Mouse (Mus musculus) frontal cortex, adult (tissue): Measurements from ENCODE around the gene Cep78.
A peak's percentile ranks its signal among the peaks of the same experiment; 100 is the strongest.

Experiments
- ATAC-seq: cut with Nextera tagmentation; 2 replicates; pipeline ENCODE4 v1.9.2; 2017; ENCODE audit warnings: mild to moderate bottlenecking, moderate library complexity, mixed read lengths; ENCODE audit not compliant: low TSS enrichment

Gene Cep78

GRCm38 (mm10) chr19:15965082-15965481 lies 19.7 kb downstream of the Cep78 start:
- peak; percentile 98 for ATAC-seq

- ATAC-seq: no peak
These were observed 20.3 kb downstream of the Cep78 start for GRCm38 (mm10) chr19:15964533-15964932.

GRCm38 (mm10) chr19:15963011-15963695 lies 21.6 kb downstream of the Cep78 start:
- ATAC-seq: no peak

- no peak for ATAC-seq
These were observed 22.5 kb downstream of the Cep78 start for GRCm38 (mm10) chr19:15962313-15962712.

GRCm38 (mm10) chr19:15950225-15950624 lies 34.6 kb downstream of the Cep78 start:
- ATAC-seq: no peak

GRCm38 (mm10) chr19:15948867-15949266 lies 35.9 kb downstream of the Cep78 start:
- no peak for ATAC-seq

- no peak for ATAC-seq
These were observed 36.4 kb downstream of the Cep78 start for GRCm38 (mm10) chr19:15948426-15948825.

- no peak for ATAC-seq
These were observed 37.6 kb downstream of the Cep78 start, which contains the start of gene Psat1 for GRCm38 (mm10) chr19:15947237-15947636. TSS of gene Psat1 (minus strand) at chr19:15947337.

- peak; percentile 97 for ATAC-seq
These were observed 38.1 kb downstream of the Cep78 start for GRCm38 (mm10) chr19:15946663-15947062.

- ATAC-seq: no peak
These were observed 41.7 kb downstream of the Cep78 start for GRCm38 (mm10) chr19:15943117-15943423.

GRCm38 (mm10) chr19:15942421-15943116 lies 42.2 kb downstream of the Cep78 start:
- ATAC-seq: no peak

GRCm38 (mm10) chr19:15941399-15941798 lies 43.4 kb downstream of the Cep78 start:
- no peak for ATAC-seq

GRCm38 (mm10) chr19:15925719-15926045 lies 59.1 kb downstream of the Cep78 start:
- ATAC-seq: no peak

GRCm38 (mm10) chr19:15924866-15925718 lies 59.7 kb downstream of the Cep78 start:
- peak; percentile 97 for ATAC-seq

- peak; percentile 77 for ATAC-seq
These were observed 60.5 kb downstream of the Cep78 start for GRCm38 (mm10) chr19:15924181-15924865.

- no peak for ATAC-seq
These were observed 61.4 kb downstream of the Cep78 start for GRCm38 (mm10) chr19:15923426-15923825.

GRCm38 (mm10) chr19:15919336-15919735 lies 65.5 kb downstream of the Cep78 start:
- ATAC-seq: no peak

- ATAC-seq: no peak
These were observed 66.7 kb downstream of the Cep78 start for GRCm38 (mm10) chr19:15918111-15918510.

GRCm38 (mm10) chr19:15913249-15913997 lies 71.4 kb downstream of the Cep78 start:
- ATAC-seq: no peak

GRCm38 (mm10) chr19:15911441-15911840 lies 73.3 kb downstream of the Cep78 start:
- no peak for ATAC-seq

- ATAC-seq: no peak
These were observed 73.8 kb downstream of the Cep78 start for GRCm38 (mm10) chr19:15910987-15911386.
